Mouse (Mus musculus): ENCODE measurements at regions not wholly inside any gene's neighbourhood (a gene's known extent, or its start where the extent isn't known, plus 50 kb on each side); places are given as distances from the start of the nearest gene placed in this dataset.

- no peak for DNase-seq (ENCODE audit: low spot score)
These were observed 266.1 kb upstream of the Ptger4 start for GRCm38 (mm10) chr15:5510056-5510455.

- DNase-seq (ENCODE audit: low spot score): no peak
These were observed 267.1 kb upstream of the Ptger4 start for GRCm38 (mm10) chr15:5511046-5511445.

GRCm38 (mm10) chr15:5512546-5512945, 268.6 kb upstream of the Ptger4 start:
- DNase-seq (ENCODE audit: low spot score): no peak

GRCm38 (mm10) chr15:5513146-5513545, 269.2 kb upstream of the Ptger4 start:
- no peak for DNase-seq (ENCODE audit: low spot score)

GRCm38 (mm10) chr15:5514217-5514616, 270.2 kb upstream of the Ptger4 start:
- no peak for DNase-seq (ENCODE audit: low spot score)

- no peak for DNase-seq (ENCODE audit: low spot score)
These were observed 273.4 kb upstream of the Ptger4 start for GRCm38 (mm10) chr15:5517244-5517966.

GRCm38 (mm10) chr15:5519552-5519951, 275.6 kb upstream of the Ptger4 start:
- DNase-seq (ENCODE audit: low spot score): no peak

- DNase-seq (ENCODE audit: low spot score): no peak
These were observed 276.0 kb upstream of the Ptger4 start for GRCm38 (mm10) chr15:5519997-5520396.

GRCm38 (mm10) chr15:5528619-5529018, 284.6 kb upstream of the Ptger4 start:
- DNase-seq (ENCODE audit: low spot score): no peak

GRCm38 (mm10) chr15:5533656-5534055, 289.7 kb upstream of the Ptger4 start:
- DNase-seq (ENCODE audit: low spot score): no peak

- no peak for DNase-seq (ENCODE audit: low spot score)
These were observed 293.4 kb upstream of the Ptger4 start for GRCm38 (mm10) chr15:5537432-5537831.

- DNase-seq (ENCODE audit: low spot score): no peak
These were observed 295.4 kb upstream of the Ptger4 start for GRCm38 (mm10) chr15:5539301-5539928.

- no peak for DNase-seq (ENCODE audit: low spot score)
These were observed 310.5 kb upstream of the Ptger4 start for GRCm38 (mm10) chr15:5554526-5554925.

- no peak for DNase-seq (ENCODE audit: low spot score)
These were observed 310.9 kb upstream of the Ptger4 start for GRCm38 (mm10) chr15:5554926-5555325.

- no peak for DNase-seq (ENCODE audit: low spot score)
These were observed 311.5 kb upstream of the Ptger4 start for GRCm38 (mm10) chr15:5555381-5556066.

GRCm38 (mm10) chr15:5561783-5562182, 317.8 kb upstream of the Ptger4 start:
- no peak for DNase-seq (ENCODE audit: low spot score)

GRCm38 (mm10) chr15:5574366-5574765, 330.4 kb upstream of the Ptger4 start:
- DNase-seq (ENCODE audit: low spot score): no peak

GRCm38 (mm10) chr15:5579559-5579958, 335.6 kb upstream of the Ptger4 start:
- DNase-seq (ENCODE audit: low spot score): no peak

GRCm38 (mm10) chr15:5580416-5580815, 336.4 kb upstream of the Ptger4 start:
- no peak for DNase-seq (ENCODE audit: low spot score)

GRCm38 (mm10) chr15:5584381-5584780, 340.4 kb upstream of the Ptger4 start:
- DNase-seq (ENCODE audit: low spot score): no peak

GRCm38 (mm10) chr15:5604732-5605266, 360.8 kb upstream of the Ptger4 start:
- no peak for DNase-seq (ENCODE audit: low spot score)

- no peak for DNase-seq (ENCODE audit: low spot score)
These were observed 363.5 kb upstream of the Ptger4 start for GRCm38 (mm10) chr15:5607533-5607932.

- DNase-seq (ENCODE audit: low spot score): no peak
These were observed 379.0 kb upstream of the Ptger4 start for GRCm38 (mm10) chr15:5623021-5623420.
